Mouse (Mus musculus) heart, embryonic 10.5 days (tissue): ENCODE measurements around the gene Tifab. TPM values are rescaled to one million over a fixed set of nuclear protein-coding genes. Genes with fewer than 3 reads are reported as not detected.
A peak's percentile ranks its signal among the peaks of the same experiment; 100 is the strongest.

Source experiments
- DNase-seq: peaks from one replicate; pipeline ENCODE4 v3.0.0-alpha.2; 2017; ENCODE audit warnings: low spot score
- H3K27ac ChIP-seq: fragments of 300-500 bp; sonication (generic); 2 replicates; pipeline ENCODE4 v1.5.1; 2016; ENCODE audit warnings: mild to moderate bottlenecking
- H3K27me3 ChIP-seq: fragments of 300-500 bp; sonication (generic); 2 replicates; pipeline ENCODE4 v1.6.1; 2016; ENCODE audit warnings: mild to moderate bottlenecking; ENCODE audit not compliant: poor library complexity, insufficient read depth, severe bottlenecking
- H3K36me3 ChIP-seq: fragments of 300-500 bp; sonication (generic); 2 replicates; pipeline ENCODE4 v1.6.1; 2016; ENCODE audit warnings: mild to moderate bottlenecking, moderate library complexity
- H3K4me1 ChIP-seq: fragments of 300-500 bp; sonication (generic); 2 replicates; pipeline ENCODE4 v1.6.1; 2016; ENCODE audit warnings: mild to moderate bottlenecking
- H3K4me3 ChIP-seq: fragments of 300-500 bp; sonication (generic); 2 replicates; pipeline ENCODE4 v1.5.1; 2016; ENCODE audit warnings: mild to moderate bottlenecking, moderate library complexity
- H3K9me3 ChIP-seq: fragments of 300-500 bp; sonication (generic); 2 replicates; pipeline ENCODE4 v1.6.1; 2016; ENCODE audit warnings: mild to moderate bottlenecking, moderate library complexity
- WGBS: fragments of 180-500 bp; shearing (Covaris S2); methylation state at CpG from one replicate; pipeline ENCODE4 v1.1.7; 2016; 5-methylcytosine and 5-hydroxymethylcytosine counted together
- polyA plus RNA-seq: library from polyadenylated mRNA; unstranded; fragments of >200 nt; fragmentation: Nextera tagmentation; extraction: Ambion mirVana; gene quantifications from 2 replicates; pipeline ENCODE4 v1.2.1, GENCODE M21; 2016

Gene Tifab
- polyA plus RNA-seq, 1 experiment from 2014 or later: 1.0 TPM

DNA sequence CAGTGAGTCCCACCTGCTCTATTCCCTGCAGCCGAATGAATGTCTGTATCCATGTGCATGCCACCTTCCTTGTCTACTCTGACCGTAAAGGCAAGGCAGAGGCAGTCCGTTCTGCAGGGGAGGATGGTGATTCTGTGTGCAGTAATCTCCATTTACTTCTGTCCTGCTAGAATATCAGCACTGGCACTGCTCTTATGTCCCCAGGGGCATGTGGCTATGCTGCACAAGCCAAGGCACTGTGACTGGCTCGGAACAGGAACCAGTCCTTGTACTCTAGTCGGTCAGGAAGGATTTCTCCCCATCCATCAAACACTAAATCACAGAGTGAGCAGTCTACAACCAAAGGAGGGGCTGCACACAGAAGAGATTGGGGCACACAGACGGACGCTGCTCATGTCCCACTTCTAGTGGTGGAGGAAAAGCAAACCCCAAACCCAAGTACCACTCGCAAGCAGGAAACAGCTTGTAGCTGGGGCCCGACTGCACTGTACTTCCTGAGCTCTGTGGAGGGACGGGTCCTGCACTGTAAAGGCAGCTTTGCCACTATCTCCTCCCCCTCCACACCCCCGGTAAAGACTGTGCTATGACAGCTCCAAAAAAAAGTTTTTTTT is 46.3 kb downstream of the Tifab start:
- Histone ChIP-seq H3K4me3 (peak overlapping the region; percentile 12; the same call in 1 of the 2 replicates), H3K9me3 (no peaks in the 10 kb centered on the region), H3K4me1 (peaks cover 43% of the 10 kb centered on the region), H3K27ac (0 out of 2 replicates have a peak overlapping the region, but pooled peaks have one; percentile 16), H3K27me3 (no peaks in the 10 kb centered on the region), H3K36me3 (peaks cover 39% of the 10 kb centered on the region)
- 71% methylated on average over 11 of the region's 11 CpGs for WGBS
- no peak for DNase-seq

DNA sequence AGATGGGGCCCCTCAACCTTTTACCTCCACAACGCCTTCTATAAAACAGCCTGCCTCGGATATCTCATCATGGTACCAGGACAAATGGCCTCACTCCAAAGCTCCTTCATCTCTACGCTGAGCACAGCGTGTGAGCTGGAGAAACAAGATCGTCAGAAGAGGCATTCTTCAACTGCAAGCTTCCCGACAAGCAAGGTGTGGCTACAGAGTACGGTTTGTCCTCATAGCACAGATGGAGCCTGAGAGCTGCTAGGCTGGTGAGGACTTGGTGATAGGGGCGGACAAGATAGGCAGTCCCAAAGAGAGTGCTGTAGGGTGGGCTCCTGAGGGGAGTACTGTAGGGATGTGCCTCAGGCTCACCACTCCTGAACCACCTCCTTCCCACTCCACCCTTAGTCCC is 48.1 kb downstream of the Tifab start:
- Histone ChIP-seq H3K27me3 (no peaks in the 10 kb centered on the region), H3K4me3 (no peak overlapping the region), H3K27ac (no peak overlapping the region), H3K9me3 (no peaks in the 10 kb centered on the region), H3K36me3 (peaks cover 58% of the 10 kb centered on the region), H3K4me1 (peaks cover 34% of the 10 kb centered on the region)
- no peak for DNase-seq
- 73% methylated on average over 8 of the region's 8 CpGs for WGBS

DNA sequence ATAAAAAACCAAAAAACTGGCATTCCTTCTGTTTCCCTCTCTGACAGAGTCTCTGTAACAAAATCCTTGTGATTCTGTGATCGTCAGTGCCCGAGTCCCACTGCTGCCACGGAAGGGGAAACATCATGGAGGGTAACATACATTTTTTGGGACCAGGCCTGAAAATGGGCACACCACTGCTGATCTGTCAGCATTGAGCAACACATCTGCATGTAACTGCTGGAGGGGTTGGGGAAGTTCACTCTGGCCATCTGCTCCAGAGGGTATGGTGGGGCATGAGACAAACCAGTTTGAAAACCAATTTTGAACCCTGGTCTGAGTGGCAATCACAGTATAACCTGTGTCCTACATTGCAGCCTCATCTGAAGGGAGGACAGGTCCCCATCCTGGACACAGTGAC is 49.1 kb downstream of the Tifab start:
- Histone ChIP-seq H3K9me3 (no peaks in the 10 kb centered on the region), H3K4me3 (no peak overlapping the region), H3K4me1 (peaks cover 31% of the 10 kb centered on the region), H3K27ac (no peak overlapping the region), H3K36me3 (peaks cover 68% of the 10 kb centered on the region), H3K27me3 (no peaks in the 10 kb centered on the region)
- 95% methylated on average over 3 of the region's 3 CpGs for WGBS
- no peak for DNase-seq

DNA sequence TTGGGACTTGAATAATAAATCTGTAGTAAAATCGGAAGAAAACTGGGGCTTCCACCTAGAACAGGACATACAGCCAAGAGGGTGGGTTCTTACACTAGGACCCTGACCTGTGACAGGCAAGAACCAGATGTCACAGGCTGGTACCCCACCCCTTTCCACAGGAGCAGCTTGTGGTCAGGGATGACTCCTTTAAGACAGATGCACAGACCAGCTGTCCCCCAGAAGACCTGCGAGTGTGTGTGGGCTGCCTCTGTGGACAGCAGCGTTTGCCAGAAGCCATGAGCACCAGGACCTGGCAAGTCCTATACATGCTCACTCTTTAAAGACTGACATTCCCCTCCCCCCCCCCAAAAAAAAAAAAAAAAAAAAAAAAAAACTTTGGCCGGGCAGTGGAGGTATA is 49.7 kb downstream of the Tifab start:
- no peaks in the 10 kb centered on the region for H3K27me3 ChIP-seq
- peaks cover 74% of the 10 kb centered on the region for H3K36me3 ChIP-seq
- H3K27ac ChIP-seq: no peak overlapping the region
- H3K4me3 ChIP-seq: no peak overlapping the region
- peaks cover 26% of the 10 kb centered on the region for H3K4me1 ChIP-seq
- no peak for DNase-seq
- H3K9me3 ChIP-seq: no peaks in the 10 kb centered on the region
- 85% methylated on average over 4 of the region's 4 CpGs for whole genome bisulfite sequencing

DNA sequence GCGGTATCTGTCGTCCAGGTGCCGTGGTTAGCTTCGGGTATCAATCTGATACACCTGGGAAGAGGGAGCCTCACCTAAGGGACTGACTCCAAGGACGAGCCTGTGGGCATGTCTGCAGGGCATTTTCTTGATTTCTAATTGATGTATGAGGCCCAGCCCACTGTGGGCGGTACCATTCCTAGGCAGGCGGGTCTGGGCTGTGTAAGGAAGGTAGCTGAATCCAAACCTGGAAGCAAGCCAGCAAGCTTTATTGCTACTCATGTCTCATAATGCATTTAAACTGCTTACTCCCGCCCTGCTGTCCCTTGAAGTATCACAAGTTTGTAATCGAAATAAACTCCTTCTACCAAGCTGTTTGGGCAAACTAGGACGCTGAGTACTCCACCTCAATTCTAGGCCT is 53.1 kb downstream of the Tifab start:
- Histone ChIP-seq H3K4me1 (peaks cover 3% of the 10 kb centered on the region; the same call in 1 of the 2 replicates), H3K27ac (no peak overlapping the region), H3K4me3 (no peak overlapping the region), H3K9me3 (no peaks in the 10 kb centered on the region), H3K36me3 (peaks cover 92% of the 10 kb centered on the region), H3K27me3 (no peaks in the 10 kb centered on the region)
- no peak for DNase-seq
- 95% methylated on average over 10 of the region's 10 CpGs for WGBS

Other genes with a start within 250 kb of the Tifab start
- 134 and 287 TPM in 2 replicates for gene H2afy, start 42.5 kb downstream of the Tifab start, polyA plus RNA-seq
- 0.09 and 0.20 TPM in 2 replicates for gene Neurog1, start 73.3 kb upstream of the Tifab start, polyA plus RNA-seq
- gene Cxcl14, start 117.7 kb upstream of the Tifab start, polyA plus RNA-seq: 1.6 and 8.6 TPM in 2 replicates
- gene Gm3045, start 247.7 kb upstream of the Tifab start, polyA plus RNA-seq: not detected in 2 replicates